Mouse (Mus musculus) myocyte (in vitro differentiated cells): ENCODE data around the gene Ptbp1. TPM values are rescaled to one million over a fixed set of nuclear protein-coding genes. Genes with fewer than 3 reads are reported as not detected.

Experiments
- H3K27me3 ChIP-seq: one replicate; pipeline ENCODE4 v1.6.1; 2011; ENCODE audit not compliant: control insufficient read depth, insufficient read depth, insufficient read length
- H3K36me3 ChIP-seq: one replicate; pipeline ENCODE4 v1.6.1; 2011; ENCODE audit not compliant: control insufficient read depth, insufficient read depth
- H3K4me2 ChIP-seq: one replicate; pipeline ENCODE4 v1.6.1; 2011; ENCODE audit warnings: low read depth, control low read depth
- H3K4me3 ChIP-seq: one replicate; pipeline ENCODE4 v1.5.1; 2011; ENCODE audit warnings: mild to moderate bottlenecking, control low read depth, moderate library complexity
- H3K79me2 ChIP-seq: one replicate; pipeline ENCODE4 v1.6.1; 2011; ENCODE audit not compliant: control insufficient read depth, insufficient read depth
- H3ac ChIP-seq: one replicate; pipeline ENCODE4 v1.6.1; 2011; ENCODE audit not compliant: control insufficient read depth, insufficient read length
- CEBPB ChIP-seq: IDR thresholded peaks from 2 replicates; pipeline ENCODE4 v1.6.1; 2011; ENCODE audit warnings: mild to moderate bottlenecking, moderate library complexity; ENCODE audit not compliant: poor library complexity, insufficient read depth, severe bottlenecking
- E2F4 ChIP-seq: IDR thresholded peaks from one replicate; pipeline ENCODE4 v1.6.1; 2011; ENCODE audit warnings: mild to moderate bottlenecking, control low read depth, moderate library complexity; ENCODE audit not compliant: insufficient read depth
- MAX ChIP-seq: IDR thresholded peaks from one replicate; pipeline ENCODE4 v1.6.1; 2011; ENCODE audit warnings: low read depth, mild to moderate bottlenecking, control low read depth
- MYOD1 ChIP-seq, 3 experiments: IDR thresholded peaks; one replicate each; pipeline ENCODE4 v1.6.1; 2011; ENCODE audit warnings: control low read depth in 2 of 3, low read depth in 2 of 3, mild to moderate bottlenecking in 2 of 3, moderate library complexity in 1 of 3; ENCODE audit not compliant: insufficient read length in 2 of 3, control insufficient read depth in 1 of 3
- MYOG ChIP-seq, 3 experiments: IDR thresholded peaks; one replicate each; pipeline ENCODE4 v1.6.1; 2011; ENCODE audit warnings: control low read depth in 2 of 3, low read depth in 2 of 3, mild to moderate bottlenecking in 2 of 3; ENCODE audit not compliant: insufficient read length in 2 of 3, control insufficient read depth in 1 of 3, insufficient read depth in 1 of 3
- POLR2A ChIP-seq: IDR thresholded peaks from one replicate; pipeline ENCODE4 v1.6.1; 2011; ENCODE audit warnings: low read depth, mild to moderate bottlenecking, control low read depth, moderate library complexity; ENCODE audit not compliant: insufficient read length
- POLR2AphosphoS2 ChIP-seq: IDR thresholded peaks from one replicate; pipeline ENCODE4 v1.6.1; 2011; ENCODE audit warnings: low read depth, control low read depth; ENCODE audit not compliant: insufficient read length
- REST ChIP-seq: IDR thresholded peaks from one replicate; pipeline ENCODE4 v1.6.1; 2011; ENCODE audit warnings: mild to moderate bottlenecking, control low read depth, moderate library complexity; ENCODE audit not compliant: insufficient read depth, insufficient read length
- SRF ChIP-seq: IDR thresholded peaks from one replicate; pipeline ENCODE4 v1.6.1; 2011; ENCODE audit warnings: low read depth; ENCODE audit not compliant: control insufficient read depth, insufficient read length
- TCF12 ChIP-seq: IDR thresholded peaks from one replicate; pipeline ENCODE4 v1.6.1; 2011; ENCODE audit warnings: mild to moderate bottlenecking, control low read depth; ENCODE audit not compliant: poor library complexity, insufficient read depth, severe bottlenecking
- TCF3 ChIP-seq: IDR thresholded peaks from one replicate; pipeline ENCODE4 v1.6.1; 2011; ENCODE audit warnings: low read depth, control low read depth; ENCODE audit not compliant: insufficient read length
- USF1 ChIP-seq: IDR thresholded peaks from one replicate; pipeline ENCODE4 v1.6.1; 2011; ENCODE audit warnings: low read depth, mild to moderate bottlenecking, control low read depth, moderate library complexity
- polyA plus RNA-seq: library from polyadenylated mRNA; unstranded; fragments of >200 nt; fragmentation: generic; extraction: Trizol; gene quantifications from one replicate; pipeline ENCODE4 v1.2.1, GENCODE M21; 2012; ENCODE audit warnings: missing spikeins

Gene Ptbp1
- polyA plus RNA-seq, result 158 TPM

DNA sequence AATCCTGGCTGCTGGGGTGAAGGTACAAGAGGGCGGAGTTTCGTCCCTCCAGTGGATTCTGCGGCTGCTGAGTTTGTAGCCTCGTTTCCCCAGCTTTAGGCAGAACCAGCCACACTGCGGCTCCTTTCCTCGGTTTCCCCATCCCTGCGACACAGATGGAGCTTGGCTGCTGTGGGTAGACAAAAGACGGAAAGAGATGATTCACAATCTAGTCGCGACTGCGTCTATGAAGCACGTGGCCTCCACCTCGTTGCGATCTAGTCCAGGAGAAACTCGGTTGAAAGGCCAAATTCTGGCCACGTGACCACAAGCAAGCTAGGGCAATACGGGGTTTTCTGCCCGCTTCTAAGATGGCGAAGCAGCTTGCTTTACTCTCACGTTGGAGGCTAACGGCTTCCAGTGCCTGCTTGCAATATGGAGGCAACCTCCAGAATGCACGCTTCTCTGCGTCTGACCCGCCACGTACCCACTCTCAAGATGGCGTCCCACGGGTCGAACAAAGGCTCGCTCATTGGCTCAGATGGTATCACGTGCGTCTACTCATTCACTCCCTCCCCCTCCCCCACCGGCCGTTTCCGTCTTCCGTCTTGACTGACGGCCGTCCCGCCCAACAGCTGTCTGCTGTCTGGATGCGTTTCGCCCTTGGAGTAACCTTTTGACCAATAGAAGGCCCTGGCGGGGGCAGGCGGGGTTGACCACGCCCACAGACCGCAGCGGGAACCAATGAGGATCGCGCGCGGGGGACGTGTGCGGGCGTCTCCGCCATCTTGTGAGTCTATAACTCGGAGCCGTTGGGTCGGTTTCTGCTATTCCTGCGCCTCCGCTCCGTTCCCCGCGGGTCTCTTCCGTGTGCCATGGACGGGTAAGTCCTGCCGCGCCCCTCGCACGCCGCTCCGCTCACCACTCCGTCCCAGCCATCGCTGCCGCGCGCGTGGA, at the start of gene Ptbp1:
Gene Ptbp1, plus strand, starts transcription at position 568 of the 936 bp plus-strand sequence.
- Histone ChIP-seq H3K4me2 (peak within 1 kb of the TSS; percentile 100), H3K27me3 (no peaks in the 10 kb centered on the region), H3K4me3 (peak within 1 kb of the TSS; percentile 98), H3K79me2 (peaks cover 41% of the 10 kb centered on the region), H3ac (peak within 1 kb of the TSS; percentile 83), H3K36me3 (peaks cover 8% of the 10 kb centered on the region)
- TF ChIP-seq CEBPB, result peak; percentile 79
- TF ChIP-seq E2F4, result peak; percentile 4
- peak in 2 of 3 experiments; percentile 29 to 67 for TF ChIP-seq MYOD1 (IDR thresholded peaks at IDR 0.05; ENCODE audit: control insufficient read depth in 1 of 3, insufficient read length in 2 of 3, low read depth in 2 of 3)
- TF ChIP-seq MAX, result peak; percentile 91
- TF ChIP-seq TCF12, result no peak
- TF ChIP-seq SRF, result peak; percentile 32
- TF ChIP-seq MYOG (IDR thresholded peaks at IDR 0.05; ENCODE audit: control insufficient read depth in 1 of 3, insufficient read depth in 1 of 3, insufficient read length in 2 of 3, low read depth in 2 of 3), result no peak
- TF ChIP-seq POLR2A, result peak; percentile 91
- TF ChIP-seq USF1, result peak; percentile 94
- TF ChIP-seq TCF3, result no peak
- peak; percentile 98 for TF ChIP-seq POLR2AphosphoS2
- peak; percentile 48 for TF ChIP-seq REST

DNA sequence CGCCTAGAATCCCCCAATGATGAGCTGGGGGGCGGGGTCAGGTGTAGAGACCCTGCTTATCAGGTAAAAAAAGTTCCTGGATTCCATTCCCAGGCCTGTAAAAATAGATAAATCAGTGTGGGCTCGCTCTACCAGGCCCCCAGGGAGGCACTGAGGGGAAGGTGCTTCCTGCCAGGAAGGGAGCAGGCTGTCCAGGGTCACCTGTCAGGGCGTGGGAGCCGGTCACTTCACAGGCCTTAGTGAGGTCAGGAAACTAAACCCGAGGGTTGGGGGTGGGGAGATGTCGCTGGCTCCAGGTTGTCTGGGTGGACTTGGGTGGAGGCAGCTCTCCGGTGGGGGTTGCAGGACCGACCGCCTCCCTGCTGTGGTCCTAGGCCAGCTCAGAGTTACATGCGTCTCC, 48.6 kb upstream of the Ptbp1 start:
- Histone ChIP-seq H3K4me3 (no peak overlapping the region), H3K27me3 (no peaks in the 10 kb centered on the region), H3K36me3 (peaks cover 7% of the 10 kb centered on the region), H3K79me2 (no peaks in the 10 kb centered on the region), H3K4me2 (no peak overlapping the region), H3ac (no peak overlapping the region)
- TF ChIP-seq E2F4 (no peak), USF1 (no peak), REST (no peak), MYOD1 (IDR thresholded peaks at IDR 0.05; ENCODE audit: control insufficient read depth in 1 of 3, insufficient read length in 2 of 3, low read depth in 2 of 3) (no peak), POLR2AphosphoS2 (no peak), MYOG (IDR thresholded peaks at IDR 0.05; ENCODE audit: control insufficient read depth in 1 of 3, insufficient read depth in 1 of 3, insufficient read length in 2 of 3, low read depth in 2 of 3) (no peak), SRF (no peak), POLR2A (no peak), TCF12 (no peak), CEBPB (no peak), MAX (no peak), TCF3 (no peak)

DNA sequence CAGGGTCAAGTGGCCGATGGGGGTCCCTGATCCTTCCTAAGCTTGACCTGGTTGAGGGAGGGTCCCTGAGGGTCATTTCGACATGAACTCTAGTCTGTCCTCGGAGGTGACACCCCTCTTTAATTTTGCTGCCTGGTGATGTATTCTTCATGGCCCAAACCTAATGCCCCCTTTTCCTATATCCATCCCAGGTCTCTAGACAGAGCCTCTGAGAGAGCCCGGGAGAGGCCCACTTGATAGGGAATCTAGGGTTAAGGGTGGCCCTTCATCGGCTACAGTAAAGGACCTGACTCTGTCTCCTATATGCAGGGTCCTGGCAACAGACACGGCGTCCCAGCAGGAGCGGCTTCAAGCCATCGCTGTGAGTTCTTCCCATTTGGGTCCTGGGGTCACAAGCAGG, 47.9 kb upstream of the Ptbp1 start:
- Histone ChIP-seq H3K36me3 (peaks cover 7% of the 10 kb centered on the region), H3ac (no peak overlapping the region), H3K4me3 (no peak overlapping the region), H3K27me3 (no peaks in the 10 kb centered on the region), H3K79me2 (no peaks in the 10 kb centered on the region), H3K4me2 (no peak overlapping the region)
- no peak for TF ChIP-seq MYOD1 (IDR thresholded peaks at IDR 0.05; ENCODE audit: control insufficient read depth in 1 of 3, insufficient read length in 2 of 3, low read depth in 2 of 3)
- no peak for TF ChIP-seq CEBPB
- TF ChIP-seq SRF, result no peak
- no peak for TF ChIP-seq MYOG (IDR thresholded peaks at IDR 0.05; ENCODE audit: control insufficient read depth in 1 of 3, insufficient read depth in 1 of 3, insufficient read length in 2 of 3, low read depth in 2 of 3)
- no peak for TF ChIP-seq POLR2AphosphoS2
- TF ChIP-seq E2F4, result no peak
- no peak for TF ChIP-seq TCF12
- no peak for TF ChIP-seq REST
- TF ChIP-seq POLR2A, result no peak
- TF ChIP-seq MAX, result no peak
- TF ChIP-seq TCF3, result no peak
- TF ChIP-seq USF1, result no peak

DNA sequence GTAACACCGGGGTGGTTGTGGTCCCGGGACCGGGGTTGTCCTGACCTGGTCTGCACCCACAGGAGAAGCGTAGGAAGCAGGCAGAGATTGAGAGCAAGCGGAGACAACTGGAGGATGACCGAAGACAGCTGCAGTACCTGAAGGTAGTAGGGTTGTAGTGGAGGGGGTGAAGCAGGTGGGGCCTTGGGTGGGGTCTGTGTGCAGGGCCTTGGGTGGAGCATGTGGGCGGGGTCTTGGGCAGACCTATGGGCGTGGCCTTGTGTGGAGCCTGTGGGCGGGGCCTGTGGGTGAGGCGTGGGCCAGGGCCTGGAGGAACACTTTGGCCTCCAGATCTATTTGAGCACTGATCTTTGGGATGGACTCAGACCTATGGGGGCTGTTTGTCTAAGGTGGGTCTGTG, 47.3 kb upstream of the Ptbp1 start:
- no peak for TF ChIP-seq POLR2A
- TF ChIP-seq TCF12, result no peak
- no peak for TF ChIP-seq MAX
- TF ChIP-seq E2F4, result no peak
- no peak for TF ChIP-seq USF1
- peak in 1 of 3 experiments; percentile 46 for TF ChIP-seq MYOD1 (IDR thresholded peaks at IDR 0.05; ENCODE audit: control insufficient read depth in 1 of 3, insufficient read length in 2 of 3, low read depth in 2 of 3)
- peak; percentile 17 for TF ChIP-seq SRF
- TF ChIP-seq MYOG (IDR thresholded peaks at IDR 0.05; ENCODE audit: control insufficient read depth in 1 of 3, insufficient read depth in 1 of 3, insufficient read length in 2 of 3, low read depth in 2 of 3), result peak in 1 of 3 experiments; percentile 19
- TF ChIP-seq TCF3, result no peak
- no peak for TF ChIP-seq POLR2AphosphoS2
- H3K79me2 ChIP-seq, result no peaks in the 10 kb centered on the region
- H3K4me3 ChIP-seq, result no peak overlapping the region
- no peak overlapping the region for H3ac ChIP-seq
- peaks cover 7% of the 10 kb centered on the region for H3K36me3 ChIP-seq
- H3K27me3 ChIP-seq, result no peaks in the 10 kb centered on the region
- no peak overlapping the region for H3K4me2 ChIP-seq
